Mouse (Mus musculus): ENCODE data around the gene Nox3. TPM values are rescaled to one million over a fixed set of nuclear protein-coding genes. Genes with fewer than 3 reads are reported as not detected.

Nox3 gene
- polyA plus RNA-seq, 1 experiment from 2014 or later = not detected

DNA sequence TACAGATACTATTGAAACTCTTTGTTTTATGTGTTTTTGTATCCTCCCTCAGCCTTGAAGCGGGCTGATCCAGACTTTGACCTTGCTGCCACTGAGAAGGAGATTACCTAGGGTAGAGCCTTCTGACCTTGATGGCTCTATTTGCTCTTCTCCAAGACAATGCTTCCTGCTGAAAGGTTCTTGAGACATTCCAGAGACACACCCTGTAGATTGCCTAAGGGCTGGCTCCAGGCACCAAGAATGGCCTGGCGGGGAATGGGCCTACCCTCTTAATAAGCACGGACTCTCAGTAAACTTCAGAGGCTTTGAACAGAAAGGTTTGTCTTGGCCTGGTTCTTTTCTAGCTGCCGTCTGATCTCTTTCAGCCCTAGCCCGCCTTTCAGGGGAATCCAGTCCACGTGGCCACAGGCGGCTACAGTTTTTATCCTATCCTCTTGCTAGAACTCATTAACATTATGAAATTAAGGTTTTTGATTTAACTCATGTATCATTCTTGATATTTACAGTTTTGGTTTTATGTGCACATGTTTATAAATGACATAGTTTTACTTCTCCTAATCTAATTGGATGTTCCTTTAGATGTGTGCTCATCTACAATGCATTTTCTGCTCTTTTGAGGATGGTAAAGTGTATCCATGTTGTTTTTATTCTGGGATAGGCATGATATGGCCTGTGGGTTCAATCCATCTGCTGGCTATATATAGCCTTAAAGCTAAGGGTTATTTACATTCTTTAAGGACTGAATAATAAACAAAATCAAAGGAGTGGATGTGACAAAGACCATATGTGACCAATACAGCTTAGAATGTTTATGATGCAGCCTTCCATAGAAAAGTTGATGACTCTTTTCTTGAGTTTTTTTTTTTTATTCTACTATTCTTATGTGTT is 79.5 kb downstream of the Nox3 start:
- Histone ChIP-seq H3K27me3 (ENCODE audit: control insufficient read depth, insufficient read depth, low read length) (no peaks in the 10 kb centered on the region), H3K9ac (ENCODE audit: low read length) (no peak overlapping the region), H3K4me3 (ENCODE audit: low read length) (no peak overlapping the region), H3K4me2 (ENCODE audit: low read depth, low read length) (no peak overlapping the region), H3K9me3 (replicated peaks; ENCODE audit: control insufficient read depth, low read length) (no peaks in the 10 kb centered on the region), H3K4me1 (ENCODE audit: control insufficient read depth, insufficient read depth, low read length) (no peaks in the 10 kb centered on the region), H3K27ac (ENCODE audit: low read length) (no peak overlapping the region), H3K36me3 (ENCODE audit: control insufficient read depth, insufficient read depth) (no peaks in the 10 kb centered on the region)
- ATAC-seq (replicated peaks; ENCODE audit: extremely low read depth, insufficient read depth, low FRiP score) = no peak
- 49% methylated on average over 7 of the region's 7 CpGs for WGBS

GRCm38 (mm10) chr17:3615553-3615952 is 80.5 kb downstream of the Nox3 start:
- H3K27ac ChIP-seq (ENCODE audit: low read length) = no peak overlapping the region
- no peaks in the 10 kb centered on the region for H3K36me3 ChIP-seq (ENCODE audit: control insufficient read depth, insufficient read depth)
- WGBS = 53% methylated on average over 1 of the region's 1 CpGs
- H3K9ac ChIP-seq (ENCODE audit: low read length) = no peak overlapping the region
- no peak for ATAC-seq (replicated peaks; ENCODE audit: extremely low read depth, insufficient read depth, low FRiP score)
- no peaks in the 10 kb centered on the region for H3K9me3 ChIP-seq (replicated peaks; ENCODE audit: control insufficient read depth, low read length)
- H3K4me1 ChIP-seq (ENCODE audit: control insufficient read depth, insufficient read depth, low read length) = no peaks in the 10 kb centered on the region
- no peaks in the 10 kb centered on the region for H3K27me3 ChIP-seq (ENCODE audit: control insufficient read depth, insufficient read depth, low read length)
- H3K4me2 ChIP-seq (ENCODE audit: low read depth, low read length) = no peak overlapping the region
- no peak overlapping the region for H3K4me3 ChIP-seq (ENCODE audit: low read length)

- no peak for ATAC-seq (replicated peaks; ENCODE audit: extremely low read depth, insufficient read depth, low FRiP score)
- H3K9me3 ChIP-seq (replicated peaks; ENCODE audit: control insufficient read depth, low read length) = no peaks in the 10 kb centered on the region
- H3K27ac ChIP-seq (ENCODE audit: low read length) = no peak overlapping the region
- no peak overlapping the region for H3K4me3 ChIP-seq (ENCODE audit: low read length)
- no peaks in the 10 kb centered on the region for H3K4me1 ChIP-seq (ENCODE audit: control insufficient read depth, insufficient read depth, low read length)
- H3K27me3 ChIP-seq (ENCODE audit: control insufficient read depth, insufficient read depth, low read length) = no peaks in the 10 kb centered on the region
- no peak overlapping the region for H3K4me2 ChIP-seq (ENCODE audit: low read depth, low read length)
- no peaks in the 10 kb centered on the region for H3K36me3 ChIP-seq (ENCODE audit: control insufficient read depth, insufficient read depth)
- WGBS = 79% methylated on average over 5 of the region's 5 CpGs
- H3K9ac ChIP-seq (ENCODE audit: low read length) = no peak overlapping the region
These were observed 84.3 kb downstream of the Nox3 start for GRCm38 (mm10) chr17:3611781-3612075.

- Histone ChIP-seq H3K4me2 (ENCODE audit: low read depth, low read length) (peak overlapping the region; percentile 42), H3K9ac (ENCODE audit: low read length) (no peak overlapping the region), H3K4me3 (ENCODE audit: low read length) (no peak overlapping the region; the same call in 1 of the 2 replicates), H3K9me3 (replicated peaks; ENCODE audit: control insufficient read depth, low read length) (no peaks in the 10 kb centered on the region), H3K27ac (ENCODE audit: low read length) (no peak overlapping the region), H3K36me3 (ENCODE audit: control insufficient read depth, insufficient read depth) (no peaks in the 10 kb centered on the region), H3K4me1 (ENCODE audit: control insufficient read depth, insufficient read depth, low read length) (no peaks in the 10 kb centered on the region), H3K27me3 (ENCODE audit: control insufficient read depth, insufficient read depth, low read length) (no peaks in the 10 kb centered on the region)
- ATAC-seq (replicated peaks; ENCODE audit: extremely low read depth, insufficient read depth, low FRiP score) = no peak
- WGBS = 32% methylated on average over 21 of the region's 21 CpGs
These were observed 84.9 kb downstream of the Nox3 start for GRCm38 (mm10) chr17:3610928-3611780.

DNA sequence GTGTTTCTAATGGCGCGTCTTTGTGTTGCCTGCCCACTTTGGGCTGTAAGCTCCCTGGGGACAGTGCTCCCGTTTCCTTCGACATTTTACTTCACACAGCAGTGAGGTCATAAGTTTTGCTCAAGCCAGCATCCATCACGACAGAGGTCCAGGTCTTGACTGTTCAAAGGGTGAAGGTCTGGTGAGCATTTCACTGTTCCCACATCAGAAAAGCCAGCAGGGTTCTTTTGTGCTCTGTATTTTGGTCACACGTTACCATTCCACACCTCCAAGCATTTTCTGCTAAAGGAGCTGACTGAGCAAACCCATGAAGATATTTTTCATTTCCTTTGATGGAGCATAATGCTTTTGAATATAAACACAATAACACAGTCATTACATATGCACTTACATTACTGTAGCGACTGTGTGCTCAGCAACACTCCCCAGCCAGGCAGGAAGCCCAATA is 85.7 kb downstream of the Nox3 start:
- Histone ChIP-seq H3K9ac (ENCODE audit: low read length) (no peak overlapping the region), H3K27me3 (ENCODE audit: control insufficient read depth, insufficient read depth, low read length) (no peaks in the 10 kb centered on the region), H3K27ac (ENCODE audit: low read length) (no peak overlapping the region), H3K9me3 (replicated peaks; ENCODE audit: control insufficient read depth, low read length) (no peaks in the 10 kb centered on the region), H3K36me3 (ENCODE audit: control insufficient read depth, insufficient read depth) (no peaks in the 10 kb centered on the region), H3K4me1 (ENCODE audit: control insufficient read depth, insufficient read depth, low read length) (no peaks in the 10 kb centered on the region), H3K4me3 (ENCODE audit: low read length) (no peak overlapping the region), H3K4me2 (ENCODE audit: low read depth, low read length) (no peak overlapping the region)
- WGBS = 66% methylated on average over 7 of the region's 7 CpGs
- ATAC-seq (replicated peaks; ENCODE audit: extremely low read depth, insufficient read depth, low FRiP score) = no peak

GRCm38 (mm10) chr17:3602954-3603672 is 92.9 kb downstream of the Nox3 start:
- H3K27me3 ChIP-seq (ENCODE audit: control insufficient read depth, insufficient read depth, low read length) = no peaks in the 10 kb centered on the region
- no peak overlapping the region for H3K27ac ChIP-seq (ENCODE audit: low read length)
- no peaks in the 10 kb centered on the region for H3K36me3 ChIP-seq (ENCODE audit: control insufficient read depth, insufficient read depth)
- H3K4me2 ChIP-seq (ENCODE audit: low read depth, low read length) = no peak overlapping the region
- no peak overlapping the region for H3K9ac ChIP-seq (ENCODE audit: low read length)
- no peaks in the 10 kb centered on the region for H3K9me3 ChIP-seq (replicated peaks; ENCODE audit: control insufficient read depth, low read length)
- ATAC-seq (replicated peaks; ENCODE audit: extremely low read depth, insufficient read depth, low FRiP score) = no peak
- H3K4me1 ChIP-seq (ENCODE audit: control insufficient read depth, insufficient read depth, low read length) = no peaks in the 10 kb centered on the region
- no peak overlapping the region for H3K4me3 ChIP-seq (ENCODE audit: low read length)
- 79% methylated on average over 6 of the region's 6 CpGs for whole genome bisulfite sequencing

- no peak for ATAC-seq (replicated peaks; ENCODE audit: extremely low read depth, insufficient read depth, low FRiP score)
- Histone ChIP-seq H3K27me3 (ENCODE audit: control insufficient read depth, insufficient read depth, low read length) (no peaks in the 10 kb centered on the region), H3K36me3 (ENCODE audit: control insufficient read depth, insufficient read depth) (no peaks in the 10 kb centered on the region), H3K27ac (ENCODE audit: low read length) (no peak overlapping the region), H3K9ac (ENCODE audit: low read length) (no peak overlapping the region), H3K4me2 (ENCODE audit: low read depth, low read length) (no peak overlapping the region), H3K9me3 (replicated peaks; ENCODE audit: control insufficient read depth, low read length) (no peaks in the 10 kb centered on the region), H3K4me1 (ENCODE audit: control insufficient read depth, insufficient read depth, low read length) (no peaks in the 10 kb centered on the region), H3K4me3 (ENCODE audit: low read length) (no peak overlapping the region)
- WGBS = 69% methylated on average over 1 of the region's 1 CpGs
These were observed 97.7 kb downstream of the Nox3 start for GRCm38 (mm10) chr17:3598393-3598792.

- WGBS = 83% methylated on average over 1 of the region's 1 CpGs
- H3K4me1 ChIP-seq (ENCODE audit: control insufficient read depth, insufficient read depth, low read length) = no peaks in the 10 kb centered on the region
- ATAC-seq (replicated peaks; ENCODE audit: extremely low read depth, insufficient read depth, low FRiP score) = no peak
- no peaks in the 10 kb centered on the region for H3K36me3 ChIP-seq (ENCODE audit: control insufficient read depth, insufficient read depth)
- no peak overlapping the region for H3K27ac ChIP-seq (ENCODE audit: low read length)
- H3K9ac ChIP-seq (ENCODE audit: low read length) = no peak overlapping the region
- H3K27me3 ChIP-seq (ENCODE audit: control insufficient read depth, insufficient read depth, low read length) = no peaks in the 10 kb centered on the region
- no peak overlapping the region for H3K4me2 ChIP-seq (ENCODE audit: low read depth, low read length)
- H3K9me3 ChIP-seq (replicated peaks; ENCODE audit: control insufficient read depth, low read length) = no peaks in the 10 kb centered on the region
- no peak overlapping the region for H3K4me3 ChIP-seq (ENCODE audit: low read length)
These were observed 98.2 kb downstream of the Nox3 start for GRCm38 (mm10) chr17:3597866-3598265.

Data from heart, embryonic 16.5 days (tissue).